Mouse (Mus musculus) liver, embryonic 12.5 days (tissue): ENCODE results near the gene Cog7. TPM values are rescaled to one million over a fixed set of nuclear protein-coding genes. Genes with fewer than 3 reads are reported as not detected.

Experiments
- ATAC-seq: fragments of 200-750 bp; cut with Nextera tagmentation; 2 replicates; pipeline ENCODE4 v1.8.0; 2017; ENCODE audit warnings: moderate number of reproducible peaks, mild to moderate bottlenecking, moderate library complexity
- H3K27ac ChIP-seq: fragments of 300-500 bp; sonication (generic); 2 replicates; pipeline ENCODE4 v1.5.1; 2016; ENCODE audit warnings: mild to moderate bottlenecking
- H3K27me3 ChIP-seq: fragments of 300-500 bp; sonication (generic); replicated peaks from 2 replicates; pipeline ENCODE4 v1.6.1; 2016; ENCODE audit warnings: mild to moderate bottlenecking, moderate library complexity
- H3K36me3 ChIP-seq: fragments of 300-500 bp; sonication (generic); 2 replicates; pipeline ENCODE4 v1.6.1; 2016; ENCODE audit warnings: mild to moderate bottlenecking, moderate library complexity
- H3K4me1 ChIP-seq: fragments of 300-500 bp; sonication (generic); 2 replicates; pipeline ENCODE4 v1.6.1; 2016
- H3K4me2 ChIP-seq: fragments of 300-500 bp; sonication (generic); 2 replicates; pipeline ENCODE4 v1.6.1; 2016; ENCODE audit warnings: mild to moderate bottlenecking, moderate library complexity
- H3K4me3 ChIP-seq: fragments of 300-500 bp; sonication (generic); 2 replicates; pipeline ENCODE4 v1.5.1; 2016; ENCODE audit warnings: mild to moderate bottlenecking, moderate library complexity
- H3K9ac ChIP-seq: fragments of 300-500 bp; sonication (generic); 2 replicates; pipeline ENCODE4 v1.6.1; 2016; ENCODE audit warnings: mild to moderate bottlenecking, moderate library complexity
- H3K9me3 ChIP-seq: fragments of 300-500 bp; sonication (generic); replicated peaks from 2 replicates; pipeline ENCODE4 v1.6.1; 2016; ENCODE audit warnings: mild to moderate bottlenecking, moderate library complexity
- whole genome bisulfite sequencing: fragments of 180-500 bp; shearing (Covaris S2); methylation state at CpG from one replicate; pipeline ENCODE4 v1.1.7; 2016; ENCODE audit not compliant: insufficient replicate concordance; 5-methylcytosine and 5-hydroxymethylcytosine counted together
- polyA plus RNA-seq: library from polyadenylated mRNA; unstranded; fragments of >200 nt; fragmentation: Nextera tagmentation; extraction: Ambion mirVana; gene quantifications from 2 replicates; pipeline ENCODE4 v1.2.1, GENCODE M21; 2016

The Cog7 gene
- polyA plus RNA-seq, 1 experiment from 2014 or later, result 15.1 TPM

GRCm38 (mm10) chr7:121946196-121946595 is 35.3 kb downstream of the Cog7 start:
- Histone ChIP-seq H3K4me3 (no peak overlapping the region), H3K9me3 (no peaks in the 10 kb centered on the region), H3K27me3 (no peaks in the 10 kb centered on the region), H3K4me1 (no peaks in the 10 kb centered on the region), H3K36me3 (peaks cover 49% of the 10 kb centered on the region), H3K9ac (no peak overlapping the region), H3K4me2 (no peak overlapping the region), H3K27ac (no peak overlapping the region)
- no peak for ATAC-seq
- 77% methylated on average over 5 of the region's 5 CpGs for WGBS

DNA sequence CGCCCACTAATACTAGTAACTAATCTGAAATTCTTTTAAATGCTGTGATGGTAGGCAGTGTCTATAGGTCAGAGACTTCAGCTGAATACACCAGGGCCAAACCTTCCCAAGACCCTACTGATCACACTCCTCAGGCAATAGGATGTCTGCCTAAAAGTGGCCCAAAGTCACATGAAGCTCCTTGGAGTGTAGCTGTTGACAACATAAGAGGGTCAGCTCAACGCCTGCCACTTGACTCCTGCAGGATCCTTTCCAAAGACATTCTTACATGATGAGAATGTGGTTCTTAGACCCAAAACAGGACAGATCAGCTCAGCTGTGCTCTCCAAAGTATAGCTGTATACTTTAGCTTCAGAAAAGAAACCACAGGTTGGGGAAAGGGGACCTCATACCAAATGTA is 39.1 kb downstream of the Cog7 start:
- ATAC-seq, result no peak
- Histone ChIP-seq H3K27ac (no peak overlapping the region), H3K9ac (no peak overlapping the region), H3K9me3 (no peaks in the 10 kb centered on the region), H3K4me2 (no peak overlapping the region), H3K4me1 (peaks cover 9% of the 10 kb centered on the region), H3K36me3 (peaks cover 36% of the 10 kb centered on the region), H3K27me3 (no peaks in the 10 kb centered on the region), H3K4me3 (no peak overlapping the region)
- WGBS, result 83% methylated on average over 2 of the region's 2 CpGs

GRCm38 (mm10) chr7:121941640-121942039 is 39.9 kb downstream of the Cog7 start:
- H3K4me1 ChIP-seq, result peaks cover 9% of the 10 kb centered on the region
- 69% methylated on average over 3 of the region's 3 CpGs for WGBS
- H3K27me3 ChIP-seq, result no peaks in the 10 kb centered on the region
- no peaks in the 10 kb centered on the region for H3K9me3 ChIP-seq
- no peak overlapping the region for H3K27ac ChIP-seq
- ATAC-seq, result no peak
- no peak overlapping the region for H3K9ac ChIP-seq
- peaks cover 43% of the 10 kb centered on the region for H3K36me3 ChIP-seq
- H3K4me2 ChIP-seq, result no peak overlapping the region
- no peak overlapping the region for H3K4me3 ChIP-seq

DNA sequence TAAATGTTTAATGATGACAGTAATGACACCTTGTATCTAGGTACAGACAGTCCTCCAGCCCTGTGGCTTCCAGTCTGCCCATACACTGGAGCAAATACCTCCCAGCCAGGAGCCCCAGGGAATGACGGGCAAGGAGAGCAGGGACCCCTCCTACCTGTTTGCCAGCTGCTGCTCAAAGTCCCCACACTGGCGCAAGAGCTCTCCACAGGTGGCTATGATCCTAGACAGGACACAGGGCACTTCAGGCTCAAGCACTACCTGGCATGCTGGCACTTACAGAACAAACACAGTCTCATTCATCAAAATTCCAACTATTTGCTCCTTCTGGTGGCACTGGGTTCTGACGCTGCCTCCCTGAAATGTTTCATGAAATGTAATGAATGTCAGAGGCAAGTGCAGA is 40.5 kb downstream of the Cog7 start:
- no peak overlapping the region for H3K4me2 ChIP-seq
- no peaks in the 10 kb centered on the region for H3K9me3 ChIP-seq

DNA sequence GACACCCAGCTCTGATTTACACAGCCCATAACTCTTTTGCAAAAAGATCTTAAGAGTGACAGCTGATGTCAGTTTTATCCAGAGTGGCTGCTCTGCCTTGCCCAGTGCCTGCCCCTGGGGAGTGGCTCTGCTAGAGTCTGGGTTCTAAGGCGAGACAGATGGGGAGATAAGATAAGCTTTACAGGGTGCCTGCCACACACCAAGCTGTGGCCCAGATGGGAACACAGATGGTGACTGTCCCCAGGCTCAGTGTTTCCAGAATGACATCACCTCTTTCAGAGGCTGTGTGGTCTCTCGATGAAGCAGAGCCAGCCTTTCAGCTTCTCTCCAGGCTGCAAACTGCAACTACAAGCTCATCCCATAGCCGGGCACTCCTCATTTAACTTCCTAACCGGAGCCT is 41.8 kb downstream of the Cog7 start:
- peaks cover 52% of the 10 kb centered on the region for H3K36me3 ChIP-seq
- H3K4me3 ChIP-seq, result no peak overlapping the region
- peak; percentile 79 for ATAC-seq
- no peak overlapping the region for H3K9ac ChIP-seq
- WGBS, result 46% methylated on average over 4 of the region's 4 CpGs
- H3K27ac ChIP-seq, result no peak overlapping the region
- no peaks in the 10 kb centered on the region for H3K9me3 ChIP-seq
- H3K4me1 ChIP-seq, result peaks cover 9% of the 10 kb centered on the region
- no peak overlapping the region for H3K4me2 ChIP-seq
- H3K27me3 ChIP-seq, result no peaks in the 10 kb centered on the region

More for the DNA sequence above, 40.5 kb downstream of the Cog7 start:
- peaks cover 9% of the 10 kb centered on the region for H3K4me1 ChIP-seq
- H3K27ac ChIP-seq, result no peak overlapping the region
- 80% methylated on average over 3 of the region's 3 CpGs for WGBS
- no peaks in the 10 kb centered on the region for H3K27me3 ChIP-seq
- no peak overlapping the region for H3K4me3 ChIP-seq
- H3K9ac ChIP-seq, result no peak overlapping the region
- peaks cover 43% of the 10 kb centered on the region for H3K36me3 ChIP-seq
- ATAC-seq, result no peak

DNA sequence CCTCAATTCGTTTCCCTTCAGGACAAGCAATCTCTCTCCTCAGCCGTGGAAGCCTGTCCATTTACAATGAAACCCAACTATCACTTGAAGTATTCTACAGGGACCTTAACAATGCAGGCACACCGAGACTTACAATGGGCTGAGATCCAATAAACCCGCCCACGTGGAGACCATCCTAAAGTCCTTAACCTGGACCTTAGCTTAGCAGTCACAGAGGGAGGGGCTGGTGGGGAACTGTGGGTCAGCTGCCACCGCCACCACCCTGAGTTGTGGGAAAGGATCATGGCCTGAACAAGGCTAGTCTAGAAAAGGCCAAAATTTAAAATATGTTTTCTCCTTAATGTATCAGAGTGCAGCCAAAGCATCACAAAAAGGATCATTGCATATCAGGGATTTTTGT is 42.3 kb downstream of the Cog7 start:
- no peaks in the 10 kb centered on the region for H3K9me3 ChIP-seq
- peaks cover 52% of the 10 kb centered on the region for H3K36me3 ChIP-seq
- no peak overlapping the region for H3K27ac ChIP-seq
- 74% methylated on average over 6 of the region's 6 CpGs for WGBS
- H3K9ac ChIP-seq, result no peak overlapping the region
- no peak for ATAC-seq
- H3K4me2 ChIP-seq, result no peak overlapping the region
- no peak overlapping the region for H3K4me3 ChIP-seq
- no peaks in the 10 kb centered on the region for H3K27me3 ChIP-seq
- H3K4me1 ChIP-seq, result peaks cover 9% of the 10 kb centered on the region

DNA sequence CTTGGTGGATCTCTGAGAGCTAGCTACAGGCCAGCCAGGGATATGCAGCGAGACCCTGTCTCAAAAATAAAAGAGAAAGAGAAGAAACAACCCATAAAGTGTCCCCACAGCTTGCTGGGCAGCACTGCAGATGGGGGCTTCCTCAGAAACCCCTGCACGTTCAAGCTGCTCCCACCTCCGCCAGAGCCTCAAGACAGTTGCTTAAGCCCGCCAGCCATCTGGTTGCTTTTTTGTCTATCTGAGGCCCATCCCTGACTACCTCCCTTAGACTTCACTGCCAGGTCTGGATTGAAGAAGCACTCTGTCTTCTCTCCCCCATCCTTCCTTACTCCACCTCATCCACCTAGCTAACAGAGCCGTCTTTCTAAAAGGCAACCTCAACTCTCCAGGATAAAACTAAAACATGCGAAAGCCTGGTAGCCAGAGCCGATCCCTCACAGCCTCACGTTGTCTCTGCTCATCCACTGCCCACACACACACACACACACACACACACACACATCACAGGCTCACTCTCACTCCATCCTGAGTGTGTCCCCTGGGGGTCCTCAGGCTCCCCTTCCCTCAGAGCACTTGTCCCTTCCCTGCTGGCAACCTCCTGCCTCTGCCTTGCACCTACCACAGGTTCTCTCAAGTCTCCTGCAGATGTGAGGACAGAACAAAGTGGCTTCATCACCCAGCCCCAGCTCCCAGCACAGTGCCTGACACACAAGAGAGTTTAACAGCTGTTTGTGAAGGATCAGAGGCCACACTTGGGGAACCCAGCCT is 43.2 kb downstream of the Cog7 start:
- Histone ChIP-seq H3K36me3 (peaks cover 43% of the 10 kb centered on the region), H3K4me1 (peaks cover 9% of the 10 kb centered on the region), H3K4me2 (no peak overlapping the region), H3K4me3 (no peak overlapping the region), H3K9me3 (no peaks in the 10 kb centered on the region), H3K9ac (no peak overlapping the region), H3K27me3 (no peaks in the 10 kb centered on the region), H3K27ac (no peak overlapping the region)
- 80% methylated on average over 8 of the region's 8 CpGs for WGBS
- no peak for ATAC-seq

DNA sequence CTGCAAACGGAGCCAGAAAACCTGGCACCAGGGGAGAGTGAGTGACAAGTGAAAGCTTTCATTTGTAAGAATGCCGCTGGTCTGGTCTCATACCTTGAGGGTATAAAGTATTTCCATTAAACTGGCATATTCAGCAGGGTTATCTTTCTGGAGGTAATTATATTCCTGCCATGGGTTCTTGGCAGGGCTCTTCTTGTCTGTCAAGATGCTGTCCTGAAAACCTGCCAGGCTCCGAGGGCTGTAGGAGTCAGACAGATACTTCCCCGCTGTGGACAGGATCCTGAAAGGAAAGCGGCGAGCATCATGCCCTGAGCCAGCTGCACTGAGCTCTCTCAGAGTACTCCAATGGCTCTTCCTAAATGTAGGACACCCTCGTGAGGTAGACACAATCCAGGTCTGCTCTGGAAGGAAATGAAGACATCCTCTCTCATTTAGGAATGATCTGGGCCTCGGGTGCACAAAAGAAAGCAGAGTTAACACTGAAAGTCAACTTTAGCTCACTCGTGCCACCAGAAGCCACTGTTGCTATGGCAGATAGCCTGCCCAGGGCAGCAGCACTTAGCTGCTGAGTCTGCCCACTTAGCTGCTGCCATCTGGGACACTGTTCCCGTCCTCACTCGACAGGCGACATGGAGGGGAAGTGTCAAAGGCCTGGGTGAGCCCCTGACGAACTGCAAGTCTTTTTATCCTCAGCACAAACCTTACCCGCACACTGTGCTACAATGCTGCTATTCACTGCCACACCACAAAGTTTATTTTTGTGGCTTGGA is 44.5 kb downstream of the Cog7 start:
- Histone ChIP-seq H3K27me3 (no peaks in the 10 kb centered on the region), H3K4me1 (peaks cover 9% of the 10 kb centered on the region), H3K27ac (no peak overlapping the region), H3K9ac (no peak overlapping the region), H3K36me3 (peaks cover 32% of the 10 kb centered on the region), H3K4me3 (no peak overlapping the region), H3K4me2 (no peak overlapping the region), H3K9me3 (no peaks in the 10 kb centered on the region)
- no peak for ATAC-seq
- 73% methylated on average over 14 of the region's 14 CpGs for WGBS

- Histone ChIP-seq H3K27me3 (no peaks in the 10 kb centered on the region), H3K9ac (no peak overlapping the region), H3K27ac (no peak overlapping the region), H3K4me1 (peaks cover 9% of the 10 kb centered on the region), H3K4me2 (no peak overlapping the region), H3K36me3 (peaks cover 26% of the 10 kb centered on the region), H3K4me3 (no peak overlapping the region), H3K9me3 (no peaks in the 10 kb centered on the region)
- no peak for ATAC-seq
- WGBS, result 80% methylated on average over 12 of the region's 12 CpGs
Measured at GRCm38 (mm10) chr7:121935906-121936794, 45.4 kb downstream of the Cog7 start.

DNA sequence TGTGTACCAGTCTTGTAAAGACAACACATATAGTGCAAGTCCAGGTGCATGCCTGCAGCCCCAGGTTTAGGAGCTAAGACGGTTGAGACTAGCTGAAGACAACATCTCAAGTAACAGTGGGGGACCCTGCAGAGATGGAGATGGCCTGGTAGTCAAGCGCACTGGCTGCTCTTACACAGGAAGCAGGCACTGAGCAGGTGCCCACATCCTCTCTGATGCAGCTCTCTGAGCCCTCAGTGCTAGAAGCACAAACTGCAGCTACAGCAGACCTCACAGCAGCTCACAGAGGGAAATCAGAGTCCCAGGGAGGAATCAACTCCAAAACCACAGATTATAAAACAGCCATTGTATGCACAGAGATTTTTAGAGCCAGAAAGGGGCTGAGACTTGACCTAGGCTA is 47.2 kb downstream of the Cog7 start:
- no peaks in the 10 kb centered on the region for H3K4me1 ChIP-seq
- H3K4me3 ChIP-seq, result no peak overlapping the region
- no peak for ATAC-seq
- H3K9me3 ChIP-seq, result no peaks in the 10 kb centered on the region
- peaks cover 30% of the 10 kb centered on the region for H3K36me3 ChIP-seq
- H3K27ac ChIP-seq, result no peak overlapping the region
- no peak overlapping the region for H3K4me2 ChIP-seq
- WGBS, result 67% methylated on average over 2 of the region's 2 CpGs
- no peaks in the 10 kb centered on the region for H3K27me3 ChIP-seq
- H3K9ac ChIP-seq, result no peak overlapping the region

DNA sequence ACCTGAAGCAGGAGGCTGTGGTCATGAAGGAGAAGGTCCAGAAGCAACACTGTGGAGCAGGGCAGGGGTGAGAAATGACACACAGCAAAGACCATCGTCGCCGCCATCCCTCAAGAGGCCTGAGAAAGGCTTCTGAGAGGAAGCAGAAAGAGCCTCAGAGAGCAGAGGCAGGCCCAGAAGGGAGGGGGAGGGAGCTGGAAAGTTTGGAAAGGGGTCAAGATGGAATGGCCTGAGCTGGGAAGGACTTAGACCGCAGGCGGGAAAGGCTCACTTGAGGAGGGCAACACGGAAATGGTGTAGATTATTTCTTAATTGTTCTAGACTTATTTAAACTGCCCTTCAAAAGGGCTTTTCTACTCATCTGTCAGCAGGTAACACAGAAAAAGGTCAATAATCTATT is 47.8 kb downstream of the Cog7 start:
- H3K36me3 ChIP-seq, result peaks cover 35% of the 10 kb centered on the region
- no peak for ATAC-seq
- no peaks in the 10 kb centered on the region for H3K27me3 ChIP-seq
- no peak overlapping the region for H3K27ac ChIP-seq
- 77% methylated on average over 6 of the region's 6 CpGs for WGBS
- no peak overlapping the region for H3K4me2 ChIP-seq
- H3K4me1 ChIP-seq, result no peaks in the 10 kb centered on the region
- H3K9me3 ChIP-seq, result no peaks in the 10 kb centered on the region
- H3K9ac ChIP-seq, result no peak overlapping the region
- H3K4me3 ChIP-seq, result no peak overlapping the region

DNA sequence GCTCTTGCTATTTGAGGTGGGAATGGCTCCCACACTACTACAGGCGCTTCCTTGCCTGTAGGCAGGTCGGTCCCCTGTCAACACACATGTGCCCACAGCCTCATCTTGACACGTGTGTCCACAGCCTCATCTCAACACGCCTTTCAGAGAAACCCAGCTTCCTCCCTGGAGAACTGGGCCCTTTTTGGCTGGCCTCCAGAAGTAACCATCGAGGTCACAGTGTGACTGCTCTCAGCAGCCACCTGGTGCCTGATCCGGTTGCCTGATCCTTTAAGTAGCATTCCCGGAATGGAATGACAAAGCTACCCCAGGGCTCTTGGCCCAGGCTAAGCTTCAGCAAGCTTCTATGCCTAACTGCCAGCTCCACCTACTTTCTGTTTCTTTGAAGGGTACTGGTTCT is 50.3 kb downstream of the Cog7 start:
- Histone ChIP-seq H3K27ac (no peak overlapping the region), H3K9me3 (no peaks in the 10 kb centered on the region), H3K4me3 (no peak overlapping the region), H3K4me2 (no peak overlapping the region), H3K27me3 (no peaks in the 10 kb centered on the region), H3K9ac (no peak overlapping the region), H3K4me1 (no peaks in the 10 kb centered on the region), H3K36me3 (peaks cover 39% of the 10 kb centered on the region)
- no peak for ATAC-seq
- WGBS, result 71% methylated on average over 7 of the region's 7 CpGs
